Mouse (Mus musculus) hindbrain, embryonic 12.5 days (tissue): ENCODE data around the gene Ugt1a10. TPM values are rescaled to one million over a fixed set of nuclear protein-coding genes. Genes with fewer than 3 reads are reported as not detected.
"Not testable (repeated sequence)": the region's sequence is repeated elsewhere in the genome, so short reads cannot be mapped to it uniquely, and the experiment has no call there.

ENCODE experiments used
- ATAC-seq: fragments of 200-750 bp; cut with Nextera tagmentation; 2 replicates; pipeline ENCODE4 v1.8.0; 2017; ENCODE audit warnings: moderate TSS enrichment; ENCODE audit not compliant: low FRiP score
- H3K27ac ChIP-seq: fragments of 300-500 bp; sonication (generic); 2 replicates; pipeline ENCODE4 v1.5.1; 2016; ENCODE audit warnings: mild to moderate bottlenecking
- H3K27me3 ChIP-seq: fragments of 300-500 bp; sonication (generic); 2 replicates; pipeline ENCODE4 v1.6.1; 2016; ENCODE audit warnings: mild to moderate bottlenecking
- H3K36me3 ChIP-seq: fragments of 300-500 bp; sonication (generic); 2 replicates; pipeline ENCODE4 v1.6.1; 2016; ENCODE audit warnings: mild to moderate bottlenecking
- H3K4me1 ChIP-seq: fragments of 300-500 bp; sonication (generic); 2 replicates; pipeline ENCODE4 v1.6.1; 2016
- H3K4me2 ChIP-seq: fragments of 300-500 bp; sonication (generic); replicated peaks from 2 replicates; pipeline ENCODE4 v1.6.1; 2016; ENCODE audit warnings: mild to moderate bottlenecking
- H3K4me3 ChIP-seq: fragments of 300-500 bp; sonication (generic); 2 replicates; pipeline ENCODE4 v1.5.1; 2016; ENCODE audit warnings: mild to moderate bottlenecking
- H3K9ac ChIP-seq: fragments of 300-500 bp; sonication (generic); 2 replicates; pipeline ENCODE4 v1.6.1; 2016; ENCODE audit warnings: mild to moderate bottlenecking, moderate library complexity
- H3K9me3 ChIP-seq: fragments of 300-500 bp; sonication (generic); replicated peaks from 2 replicates; pipeline ENCODE4 v1.6.1; 2016; ENCODE audit warnings: mild to moderate bottlenecking
- WGBS: fragments of 180-500 bp; shearing (Covaris S2); methylation state at CpG from one replicate; pipeline ENCODE4 v1.1.7; 2016; 5-methylcytosine and 5-hydroxymethylcytosine counted together
- polyA plus RNA-seq: library from polyadenylated mRNA; unstranded; fragments of >200 nt; fragmentation: Nextera tagmentation; extraction: Ambion mirVana; gene quantifications from 2 replicates; pipeline ENCODE4 v1.2.1, GENCODE M21; 2016

The Ugt1a10 gene
- polyA plus RNA-seq, 1 experiment from 2014 or later, result not detected

GRCm38 (mm10) chr1:88133908-88134456 lies 78.8 kb downstream of the Ugt1a10 start:
- H3K9me3 ChIP-seq, result no peaks in the 10 kb centered on the region
- no peak overlapping the region for H3K27ac ChIP-seq
- no peak for ATAC-seq
- no peaks in the 10 kb centered on the region for H3K27me3 ChIP-seq
- H3K36me3 ChIP-seq, result no peaks in the 10 kb centered on the region
- H3K4me1 ChIP-seq, result peaks cover 5% of the 10 kb centered on the region
- 59% methylated on average over 3 of the region's 3 CpGs for WGBS
- no peak overlapping the region for H3K4me2 ChIP-seq
- H3K4me3 ChIP-seq, result no peak overlapping the region
- H3K9ac ChIP-seq, result no peak overlapping the region

GRCm38 (mm10) chr1:88134457-88135011 lies 79.3 kb downstream of the Ugt1a10 start, which contains the start of gene Ugt1a6a:
TSS of gene Ugt1a6a (plus strand) at chr1:88134809.
- not testable (repeated sequence) for H3K4me3 ChIP-seq, H3K9ac ChIP-seq, H3K27ac ChIP-seq, H3K36me3 ChIP-seq, ATAC-seq, H3K27me3 ChIP-seq, H3K4me1 ChIP-seq, H3K4me2 ChIP-seq, H3K9me3 ChIP-seq
- 47% methylated on average over 5 of the region's 5 CpGs for WGBS

GRCm38 (mm10) chr1:88135229-88135904 lies 80.2 kb downstream of the Ugt1a10 start:
- H3K4me1 ChIP-seq, H3K4me2 ChIP-seq, H3K27ac ChIP-seq, H3K4me3 ChIP-seq, H3K9ac ChIP-seq, H3K36me3 ChIP-seq, H3K9me3 ChIP-seq, H3K27me3 ChIP-seq, ATAC-seq: not testable (repeated sequence)
- 90% methylated on average over 6 of the region's 6 CpGs for WGBS

- H3K9ac ChIP-seq, result no peak overlapping the region
- no peak overlapping the region for H3K4me2 ChIP-seq
- H3K36me3 ChIP-seq, result no peaks in the 10 kb centered on the region
- H3K9me3 ChIP-seq, result no peaks in the 10 kb centered on the region
- ATAC-seq, result no peak
- 70% methylated on average over 2 of the region's 2 CpGs for WGBS
- H3K4me1 ChIP-seq, result peaks cover 5% of the 10 kb centered on the region
- H3K27ac ChIP-seq, result no peak overlapping the region
- H3K4me3 ChIP-seq, result no peak overlapping the region
- H3K27me3 ChIP-seq, result no peaks in the 10 kb centered on the region
Observed at GRCm38 (mm10) chr1:88136646-88137045, 81.5 kb downstream of the Ugt1a10 start.

- no peak overlapping the region for H3K9ac ChIP-seq
- 79% methylated on average over 3 of the region's 3 CpGs for WGBS
Observed at GRCm38 (mm10) chr1:88137264-88137663, 82.1 kb downstream of the Ugt1a10 start.

GRCm38 (mm10) chr1:88138145-88138544 lies 83.0 kb downstream of the Ugt1a10 start:
- Histone ChIP-seq H3K9ac (no peak overlapping the region), H3K4me1 (peaks cover 5% of the 10 kb centered on the region), H3K4me2 (no peak overlapping the region), H3K27ac (no peak overlapping the region), H3K4me3 (no peak overlapping the region), H3K27me3 (no peaks in the 10 kb centered on the region), H3K9me3 (no peaks in the 10 kb centered on the region), H3K36me3 (no peaks in the 10 kb centered on the region)
- ATAC-seq, result no peak
- 100% methylated on average over 1 of the region's 1 CpGs for WGBS

More at GRCm38 (mm10) chr1:88137264-88137663, 82.1 kb downstream of the Ugt1a10 start:
- no peaks in the 10 kb centered on the region for H3K36me3 ChIP-seq
- no peaks in the 10 kb centered on the region for H3K9me3 ChIP-seq
- no peaks in the 10 kb centered on the region for H3K27me3 ChIP-seq
- no peak overlapping the region for H3K4me3 ChIP-seq
- no peak overlapping the region for H3K4me2 ChIP-seq
- H3K4me1 ChIP-seq, result peaks cover 5% of the 10 kb centered on the region
- ATAC-seq, result no peak
- no peak overlapping the region for H3K27ac ChIP-seq

GRCm38 (mm10) chr1:88140492-88140891 lies 85.3 kb downstream of the Ugt1a10 start:
- H3K9me3 ChIP-seq, H3K9ac ChIP-seq, H3K27me3 ChIP-seq, H3K27ac ChIP-seq, H3K4me2 ChIP-seq, H3K4me1 ChIP-seq, H3K36me3 ChIP-seq, H3K4me3 ChIP-seq, ATAC-seq: not testable (repeated sequence)
- 44% methylated on average over 1 of the region's 1 CpGs for WGBS

- not testable (repeated sequence) for H3K36me3 ChIP-seq, H3K9me3 ChIP-seq, H3K4me3 ChIP-seq, H3K9ac ChIP-seq, H3K27me3 ChIP-seq, ATAC-seq, H3K27ac ChIP-seq, H3K4me2 ChIP-seq, H3K4me1 ChIP-seq
- 1% methylated on average over 5 of the region's 5 CpGs for WGBS
Observed at GRCm38 (mm10) chr1:88143966-88144675, 88.9 kb downstream of the Ugt1a10 start.

- not testable (repeated sequence) for H3K4me1 ChIP-seq, ATAC-seq
Observed at GRCm38 (mm10) chr1:88145278-88145677, 90.1 kb downstream of the Ugt1a10 start.

GRCm38 (mm10) chr1:88150133-88150532 lies 94.9 kb downstream of the Ugt1a10 start:
- not testable (repeated sequence) for H3K27ac ChIP-seq, H3K4me1 ChIP-seq, H3K9ac ChIP-seq, H3K4me2 ChIP-seq, H3K27me3 ChIP-seq, H3K9me3 ChIP-seq, H3K4me3 ChIP-seq, ATAC-seq, H3K36me3 ChIP-seq
- WGBS, result 94% methylated on average over 2 of the region's 2 CpGs

More at GRCm38 (mm10) chr1:88145278-88145677, 90.1 kb downstream of the Ugt1a10 start:
- H3K9me3 ChIP-seq, H3K4me3 ChIP-seq, H3K4me2 ChIP-seq, H3K9ac ChIP-seq, H3K36me3 ChIP-seq, H3K27ac ChIP-seq, H3K27me3 ChIP-seq: not testable (repeated sequence)
- WGBS, result 71% methylated on average over 2 of the region's 2 CpGs

- Histone ChIP-seq H3K4me1 (no peaks in the 10 kb centered on the region), H3K27ac (no peak overlapping the region), H3K4me2 (no peak overlapping the region), H3K36me3 (no peaks in the 10 kb centered on the region), H3K4me3 (no peak overlapping the region), H3K9me3 (no peaks in the 10 kb centered on the region), H3K27me3 (no peaks in the 10 kb centered on the region), H3K9ac (no peak overlapping the region)
- no peak for ATAC-seq
- 92% methylated on average over 2 of the region's 2 CpGs for WGBS
Observed at GRCm38 (mm10) chr1:88158430-88158829, 103.2 kb downstream of the Ugt1a10 start.

GRCm38 (mm10) chr1:88165711-88166110 lies 110.5 kb downstream of the Ugt1a10 start, which contains the start of gene Ugt1a5:
TSS of gene Ugt1a5 (plus strand) at chr1:88166012.
- Histone ChIP-seq H3K9ac (no peak within 1 kb of the TSS), H3K4me1 (no peaks in the 10 kb centered on the region), H3K27me3 (no peaks in the 10 kb centered on the region), H3K27ac (no peak within 1 kb of the TSS), H3K4me2 (no peak within 1 kb of the TSS), H3K9me3 (no peaks in the 10 kb centered on the region), H3K4me3 (no peak within 1 kb of the TSS), H3K36me3 (no peaks in the 10 kb centered on the region)
- 81% methylated on average over 5 of the region's 5 CpGs for WGBS
- ATAC-seq, result no peak
